Mouse (Mus musculus): ENCODE data around the gene Il15ra. TPM values are rescaled to one million over a fixed set of nuclear protein-coding genes. Genes with fewer than 3 reads are reported as not detected.

The Il15ra gene
- polyA plus RNA-seq, 1 experiment from 2014 or later: 2.5 TPM

DNA sequence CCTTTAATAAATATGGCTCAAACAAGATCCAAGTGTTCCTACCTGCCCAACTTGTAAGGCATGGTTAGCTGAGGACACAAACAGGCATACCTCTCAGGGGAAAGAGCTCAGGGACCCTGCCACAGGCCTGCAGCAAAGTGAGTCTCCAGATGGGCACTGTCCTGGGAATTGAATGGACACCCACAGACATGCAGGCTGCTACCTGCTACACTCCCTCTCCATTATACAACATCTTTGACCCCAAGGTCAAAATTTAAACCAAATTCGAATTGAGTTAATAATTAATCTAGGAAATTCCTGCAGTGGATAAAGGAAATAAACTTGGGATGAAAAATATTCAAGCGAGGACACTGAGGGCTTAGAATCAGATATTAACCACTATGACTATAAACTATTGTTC, 9.2 kb upstream of the Il15ra start:
- no peak overlapping the region for H3K4me3 ChIP-seq (ENCODE audit: low read depth, low read length)
- H3K27me3 ChIP-seq (ENCODE audit: control insufficient read depth, insufficient read depth, low read length): no peaks in the 10 kb centered on the region
- no peak overlapping the region for H3K9ac ChIP-seq (ENCODE audit: low read length)
- no peak for ATAC-seq (ENCODE audit: low FRiP score, low TSS enrichment)
- no peaks in the 10 kb centered on the region for H3K36me3 ChIP-seq (ENCODE audit: control insufficient read depth, insufficient read depth, low read length)
- no peaks in the 10 kb centered on the region for H3K4me1 ChIP-seq (replicated peaks; ENCODE audit: control insufficient read depth, insufficient read depth)
- DNase-seq (ENCODE audit: low spot score): no peak
- 44% methylated on average over 2 of the region's 2 CpGs for whole genome bisulfite sequencing
- no peak for TF ChIP-seq EP300 (optimal IDR thresholded peaks at IDR 0.05)
- TF ChIP-seq CTCF (IDR thresholded peaks at IDR 0.05; ENCODE audit: low read depth): no peak
- no peak overlapping the region for H3K27ac ChIP-seq (replicated peaks)
- no peaks in the 10 kb centered on the region for H3K9me3 ChIP-seq (ENCODE audit: control insufficient read depth, low read length)
- H3K4me2 ChIP-seq (replicated peaks; ENCODE audit: low read depth): no peak overlapping the region

DNA sequence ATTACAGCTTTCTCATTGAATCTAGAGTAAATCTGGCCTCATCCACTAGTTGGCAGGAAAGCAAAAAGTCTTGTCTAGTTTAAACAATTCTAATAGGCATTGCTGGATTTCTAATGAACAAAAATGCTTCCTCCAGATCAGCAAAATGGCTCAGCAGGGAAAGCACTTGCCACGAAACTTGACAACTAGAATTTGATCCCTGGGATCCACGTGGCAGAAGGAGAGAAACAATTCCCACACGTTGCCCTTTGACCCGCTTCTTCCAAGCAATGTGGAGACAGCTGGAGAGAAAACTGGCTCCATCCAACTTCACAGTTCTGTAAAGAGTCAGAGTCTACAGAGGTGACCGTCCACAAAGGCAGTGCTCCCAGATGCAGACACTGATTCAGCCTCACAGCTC, 6.1 kb upstream of the Il15ra start:
- Histone ChIP-seq H3K9me3 (ENCODE audit: control insufficient read depth, low read length) (no peaks in the 10 kb centered on the region), H3K4me3 (ENCODE audit: low read depth, low read length) (no peak overlapping the region), H3K27me3 (ENCODE audit: control insufficient read depth, insufficient read depth, low read length) (no peaks in the 10 kb centered on the region), H3K4me2 (replicated peaks; ENCODE audit: low read depth) (no peak overlapping the region), H3K36me3 (ENCODE audit: control insufficient read depth, insufficient read depth, low read length) (no peaks in the 10 kb centered on the region), H3K9ac (ENCODE audit: low read length) (no peak overlapping the region), H3K4me1 (replicated peaks; ENCODE audit: control insufficient read depth, insufficient read depth) (no peaks in the 10 kb centered on the region), H3K27ac (replicated peaks) (no peak overlapping the region)
- DNase-seq (ENCODE audit: low spot score) (no peak), ATAC-seq (ENCODE audit: low FRiP score, low TSS enrichment) (no peak)
- WGBS: 45% methylated on average over 5 of the region's 5 CpGs
- TF ChIP-seq CTCF (IDR thresholded peaks at IDR 0.05; ENCODE audit: low read depth) (no peak), EP300 (optimal IDR thresholded peaks at IDR 0.05) (no peak)

DNA sequence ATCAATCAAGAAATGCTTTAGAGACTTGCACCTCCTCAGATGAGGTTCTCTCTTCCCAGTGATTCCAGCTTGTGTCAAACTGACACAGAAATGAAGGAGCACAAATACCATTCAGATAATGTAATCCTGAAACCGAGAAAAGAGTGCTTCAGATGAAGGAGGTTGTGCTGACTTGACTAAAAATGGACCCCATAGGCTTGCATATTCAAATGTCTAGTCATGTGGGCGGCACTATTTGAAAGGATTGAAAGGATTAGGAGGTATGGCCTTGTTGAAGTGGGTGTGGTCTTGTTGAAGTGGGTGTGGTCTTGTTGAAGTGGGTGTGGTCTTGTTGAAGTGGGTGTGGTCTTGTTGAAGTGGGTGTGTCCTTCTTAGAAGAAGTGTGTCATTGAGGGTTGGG, 5.2 kb upstream of the Il15ra start:
- H3K4me1 ChIP-seq (replicated peaks; ENCODE audit: control insufficient read depth, insufficient read depth): no peaks in the 10 kb centered on the region
- no peaks in the 10 kb centered on the region for H3K27me3 ChIP-seq (ENCODE audit: control insufficient read depth, insufficient read depth, low read length)
- H3K27ac ChIP-seq (replicated peaks): no peak overlapping the region
- H3K9ac ChIP-seq (ENCODE audit: low read length): no peak overlapping the region
- 81% methylated on average over 2 of the region's 2 CpGs for WGBS
- no peaks in the 10 kb centered on the region for H3K36me3 ChIP-seq (ENCODE audit: control insufficient read depth, insufficient read depth, low read length)
- H3K4me2 ChIP-seq (replicated peaks; ENCODE audit: low read depth): no peak overlapping the region
- no peaks in the 10 kb centered on the region for H3K9me3 ChIP-seq (ENCODE audit: control insufficient read depth, low read length)
- no peak overlapping the region for H3K4me3 ChIP-seq (ENCODE audit: low read depth, low read length)
- ATAC-seq (ENCODE audit: low FRiP score, low TSS enrichment) (no peak), DNase-seq (ENCODE audit: low spot score) (no peak)
- TF ChIP-seq CTCF (IDR thresholded peaks at IDR 0.05; ENCODE audit: low read depth) (no peak), EP300 (optimal IDR thresholded peaks at IDR 0.05) (no peak)

DNA sequence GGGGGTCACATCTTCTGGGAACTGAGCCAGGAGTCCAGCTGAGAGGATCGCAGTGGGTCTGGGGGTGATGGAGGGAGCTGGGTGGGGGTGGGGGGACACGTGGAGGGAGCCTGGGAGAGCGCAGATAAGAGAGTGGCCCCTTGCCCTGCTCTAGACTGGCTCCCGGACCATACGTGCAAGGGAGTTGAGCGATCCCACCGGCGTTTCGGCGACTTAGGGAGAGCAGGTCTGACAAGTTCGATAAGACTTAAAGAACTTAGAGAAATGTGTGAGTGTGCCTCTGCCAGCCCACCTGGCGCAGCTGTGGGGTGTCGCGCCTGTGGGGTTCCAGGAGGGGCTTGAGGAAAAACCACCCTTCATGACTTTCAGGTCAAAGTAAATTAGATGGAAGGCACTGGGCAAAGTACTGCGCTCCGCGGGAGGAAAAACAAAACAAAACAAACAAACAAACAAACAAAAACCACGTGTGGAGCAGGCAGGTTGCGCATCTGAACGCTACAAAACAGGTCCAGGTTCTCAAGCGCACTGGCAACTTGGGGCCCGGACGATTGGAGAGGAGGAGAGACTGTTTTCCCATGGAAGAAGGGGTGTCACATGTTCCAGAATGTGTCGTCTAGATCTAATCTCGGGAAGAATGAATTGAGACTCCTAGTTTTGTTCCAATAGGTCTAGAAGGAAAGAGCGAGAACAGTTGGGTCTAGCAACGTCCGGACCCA, 1.1 kb downstream of the Il15ra start:
- H3K36me3 ChIP-seq (ENCODE audit: control insufficient read depth, insufficient read depth, low read length): no peaks in the 10 kb centered on the region
- no peak overlapping the region for H3K27ac ChIP-seq (replicated peaks)
- peak; percentile 27 for DNase-seq (ENCODE audit: low spot score)
- peak; percentile 48 for ATAC-seq (ENCODE audit: low FRiP score, low TSS enrichment)
- TF ChIP-seq CTCF (IDR thresholded peaks at IDR 0.05; ENCODE audit: low read depth): no peak
- no peak for TF ChIP-seq EP300 (optimal IDR thresholded peaks at IDR 0.05)
- H3K4me3 ChIP-seq (ENCODE audit: low read depth, low read length): peak overlapping the region; percentile 76
- H3K4me2 ChIP-seq (replicated peaks; ENCODE audit: low read depth): peak overlapping the region; percentile 99
- peak overlapping the region; percentile 73 for H3K9ac ChIP-seq (ENCODE audit: low read length)
- H3K4me1 ChIP-seq (replicated peaks; ENCODE audit: control insufficient read depth, insufficient read depth): no peaks in the 10 kb centered on the region
- no peaks in the 10 kb centered on the region for H3K9me3 ChIP-seq (ENCODE audit: control insufficient read depth, low read length)
- WGBS: 3% methylated on average over 28 of the region's 28 CpGs
- no peaks in the 10 kb centered on the region for H3K27me3 ChIP-seq (ENCODE audit: control insufficient read depth, insufficient read depth, low read length)

DNA sequence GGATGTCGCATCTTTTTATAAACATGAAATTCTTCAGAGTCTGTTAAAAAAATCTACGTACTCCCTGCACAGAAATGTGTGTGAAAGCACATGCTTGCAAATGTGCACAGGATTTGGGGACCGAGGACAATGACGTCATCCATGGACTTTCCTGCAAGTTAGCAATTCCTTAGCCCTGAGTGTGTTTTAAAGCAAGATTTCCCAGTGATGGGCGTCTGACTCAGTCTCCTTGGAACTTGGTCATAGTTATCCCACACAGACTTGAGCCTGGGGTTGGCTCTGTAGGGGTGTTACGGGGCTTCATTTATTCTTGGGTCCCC, 1.6 kb downstream of the Il15ra start:
- Histone ChIP-seq H3K36me3 (ENCODE audit: control insufficient read depth, insufficient read depth, low read length) (no peaks in the 10 kb centered on the region), H3K9ac (ENCODE audit: low read length) (no peak overlapping the region), H3K9me3 (ENCODE audit: control insufficient read depth, low read length) (no peaks in the 10 kb centered on the region), H3K4me1 (replicated peaks; ENCODE audit: control insufficient read depth, insufficient read depth) (no peaks in the 10 kb centered on the region), H3K27ac (replicated peaks) (no peak overlapping the region), H3K4me3 (ENCODE audit: low read depth, low read length) (peak overlapping the region; percentile 76), H3K27me3 (ENCODE audit: control insufficient read depth, insufficient read depth, low read length) (no peaks in the 10 kb centered on the region), H3K4me2 (replicated peaks; ENCODE audit: low read depth) (peak overlapping the region; percentile 99)
- no peak for TF ChIP-seq CTCF (IDR thresholded peaks at IDR 0.05; ENCODE audit: low read depth)
- no peak for TF ChIP-seq EP300 (optimal IDR thresholded peaks at IDR 0.05)
- ATAC-seq (ENCODE audit: low FRiP score, low TSS enrichment) (no peak), DNase-seq (ENCODE audit: low spot score) (no peak)
- WGBS: 31% methylated on average over 6 of the region's 6 CpGs

GRCm38 (mm10) chr2:11708538-11708937, 3.4 kb downstream of the Il15ra start:
- 84% methylated on average over 5 of the region's 5 CpGs for WGBS
- no peaks in the 10 kb centered on the region for H3K9me3 ChIP-seq (ENCODE audit: control insufficient read depth, low read length)
- DNase-seq (ENCODE audit: low spot score) (no peak), ATAC-seq (ENCODE audit: low FRiP score, low TSS enrichment) (no peak)
- no peaks in the 10 kb centered on the region for H3K27me3 ChIP-seq (ENCODE audit: control insufficient read depth, insufficient read depth, low read length)
- TF ChIP-seq CTCF (IDR thresholded peaks at IDR 0.05; ENCODE audit: low read depth): no peak
- no peak for TF ChIP-seq EP300 (optimal IDR thresholded peaks at IDR 0.05)
- H3K9ac ChIP-seq (ENCODE audit: low read length): no peak overlapping the region
- no peaks in the 10 kb centered on the region for H3K36me3 ChIP-seq (ENCODE audit: control insufficient read depth, insufficient read depth, low read length)
- no peak overlapping the region for H3K4me2 ChIP-seq (replicated peaks; ENCODE audit: low read depth)
- no peaks in the 10 kb centered on the region for H3K4me1 ChIP-seq (replicated peaks; ENCODE audit: control insufficient read depth, insufficient read depth)
- H3K4me3 ChIP-seq (ENCODE audit: low read depth, low read length): no peak overlapping the region
- H3K27ac ChIP-seq (replicated peaks): no peak overlapping the region
